Mouse (Mus musculus) large intestine, adult 2 months (tissue): Measurements from ENCODE around the gene Zbtb9. TPM values are rescaled to one million over a fixed set of nuclear protein-coding genes. Genes with fewer than 3 reads are reported as not detected.

Experiments used
- DNase-seq: peaks from one replicate; pipeline ENCODE4 v3.0.0-alpha.2; 2012; ENCODE audit warnings: low read depth, low spot score
- WGBS: fragments of 180-500 bp; shearing (Covaris S2); methylation state at CpG from one replicate; pipeline ENCODE4 v1.1.7; 2018; 5-methylcytosine and 5-hydroxymethylcytosine counted together
- polyA plus RNA-seq: library from polyadenylated mRNA; depleted of rRNA; stranded (reverse); fragments of >200 nt; gene quantifications from 2 replicates; pipeline ENCODE4 v1.2.3, GENCODE M21; 2012

Gene Zbtb9
- polyA plus RNA-seq, 1 experiment = 8.3 TPM

DNA sequence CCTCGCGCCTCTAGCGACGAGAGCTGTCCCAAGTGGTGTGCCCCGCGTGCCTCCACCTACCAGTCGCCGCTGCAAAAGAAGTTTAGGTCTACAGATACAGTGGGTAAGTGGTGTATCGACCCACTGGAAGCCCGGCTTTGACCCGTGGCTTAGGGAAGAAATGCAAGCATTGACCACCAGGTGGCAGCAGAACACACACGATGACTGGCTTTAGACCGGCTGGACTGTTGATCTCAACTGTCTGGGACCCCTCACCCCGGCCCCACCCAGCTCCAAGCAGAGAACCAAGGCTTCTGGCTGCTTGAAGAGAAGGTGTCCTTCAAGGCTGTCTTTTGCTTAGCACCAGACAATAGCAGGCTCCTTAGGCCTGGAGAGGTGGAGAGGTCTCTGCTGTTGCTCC lies 59.9 kb downstream of the Zbtb9 start:
- no peak for DNase-seq
- under 1% methylated on average over 14 of the region's 14 CpGs for WGBS

DNA sequence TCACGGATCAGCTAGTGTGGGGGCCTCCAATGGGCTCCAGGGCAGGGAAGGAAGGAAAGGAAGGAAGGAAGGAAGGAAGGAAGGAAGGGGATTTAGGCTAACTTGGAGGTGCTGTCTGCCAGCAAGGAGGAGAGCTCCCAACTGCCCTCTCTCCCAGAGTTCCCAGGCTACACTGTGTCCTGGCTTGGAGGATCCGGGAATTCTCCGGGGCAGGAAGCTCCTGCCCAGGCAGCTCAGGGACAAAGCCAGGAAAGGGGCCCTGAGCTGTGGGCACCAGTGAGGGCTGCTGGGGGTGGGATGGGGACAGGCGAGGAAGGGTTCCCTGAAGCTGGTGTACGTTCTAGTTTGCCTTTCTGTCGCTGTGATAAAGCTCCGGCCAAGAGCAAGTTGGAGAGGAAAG lies 63.5 kb downstream of the Zbtb9 start:
- no peak for DNase-seq
- 86% methylated on average over 7 of the region's 7 CpGs for WGBS

DNA sequence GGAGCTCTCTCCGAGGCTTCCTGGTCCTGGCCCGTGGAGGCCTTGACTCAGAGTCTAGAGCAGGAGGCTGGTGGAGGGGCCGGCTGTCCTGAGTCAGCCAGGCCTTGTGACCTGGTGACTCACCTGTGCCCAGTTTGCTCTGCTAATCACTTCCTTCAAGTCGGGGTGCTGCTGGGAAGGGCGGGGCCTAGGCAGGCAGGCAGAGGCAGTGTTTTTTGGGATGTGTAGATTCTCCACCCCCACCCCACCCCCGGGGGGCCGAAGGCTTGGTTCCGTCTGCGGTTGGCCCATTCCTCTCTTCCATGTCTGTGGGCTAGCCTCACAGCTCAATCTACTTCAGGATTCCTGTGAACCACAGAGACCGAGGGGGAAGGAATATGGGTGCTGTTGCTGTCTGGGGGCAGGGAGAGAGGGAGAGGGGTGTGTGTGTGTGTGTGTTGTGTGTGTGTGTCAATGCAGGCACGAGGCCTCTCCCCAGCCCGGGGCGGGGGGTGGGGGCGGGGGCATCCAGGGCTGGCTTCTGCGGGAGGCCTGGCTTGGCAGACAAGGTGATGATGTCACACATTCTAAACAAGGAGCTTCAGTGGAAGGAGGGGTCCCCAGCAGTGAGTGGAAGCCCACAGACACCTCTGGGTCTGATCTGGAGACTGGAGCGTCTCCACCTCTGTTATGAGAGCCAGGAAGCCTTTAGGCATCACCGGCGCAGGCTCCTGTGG lies 65.5 kb downstream of the Zbtb9 start:
- DNase-seq = no peak
- WGBS = 42% methylated on average over 18 of the region's 18 CpGs

DNA sequence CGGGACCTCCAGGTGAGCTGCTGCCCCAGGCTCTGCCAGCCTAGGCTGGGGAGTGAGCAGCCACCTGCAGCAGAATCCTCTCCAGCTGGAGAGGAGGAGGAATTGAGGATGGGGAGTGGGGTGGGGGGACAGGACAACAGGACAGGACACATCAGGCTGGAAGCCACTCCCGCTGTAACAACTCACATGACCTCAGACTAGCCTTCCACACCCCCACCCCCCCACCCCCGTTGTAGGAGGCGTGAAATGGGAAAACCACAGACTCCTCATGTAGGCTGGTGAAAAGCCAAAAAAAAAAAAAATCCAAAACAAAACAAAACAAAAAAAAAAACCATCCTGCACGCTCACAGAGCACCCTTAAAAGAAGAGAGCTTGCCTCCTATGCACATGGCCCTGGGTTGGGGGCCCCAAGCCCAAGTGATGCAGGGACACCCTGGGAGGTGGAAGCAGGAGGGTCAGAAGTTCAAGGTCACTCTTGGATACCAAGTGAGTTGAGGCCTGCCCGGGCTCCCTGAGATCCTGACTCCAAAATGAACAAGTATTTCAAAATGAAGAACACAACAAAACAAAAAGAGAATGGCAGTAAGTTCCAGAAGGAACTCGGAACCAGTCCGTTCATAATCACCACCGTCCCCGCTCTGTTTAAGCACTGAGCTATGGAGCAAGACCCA lies 66.6 kb downstream of the Zbtb9 start:
- WGBS = 81% methylated on average over 10 of the region's 10 CpGs
- no peak for DNase-seq

DNA sequence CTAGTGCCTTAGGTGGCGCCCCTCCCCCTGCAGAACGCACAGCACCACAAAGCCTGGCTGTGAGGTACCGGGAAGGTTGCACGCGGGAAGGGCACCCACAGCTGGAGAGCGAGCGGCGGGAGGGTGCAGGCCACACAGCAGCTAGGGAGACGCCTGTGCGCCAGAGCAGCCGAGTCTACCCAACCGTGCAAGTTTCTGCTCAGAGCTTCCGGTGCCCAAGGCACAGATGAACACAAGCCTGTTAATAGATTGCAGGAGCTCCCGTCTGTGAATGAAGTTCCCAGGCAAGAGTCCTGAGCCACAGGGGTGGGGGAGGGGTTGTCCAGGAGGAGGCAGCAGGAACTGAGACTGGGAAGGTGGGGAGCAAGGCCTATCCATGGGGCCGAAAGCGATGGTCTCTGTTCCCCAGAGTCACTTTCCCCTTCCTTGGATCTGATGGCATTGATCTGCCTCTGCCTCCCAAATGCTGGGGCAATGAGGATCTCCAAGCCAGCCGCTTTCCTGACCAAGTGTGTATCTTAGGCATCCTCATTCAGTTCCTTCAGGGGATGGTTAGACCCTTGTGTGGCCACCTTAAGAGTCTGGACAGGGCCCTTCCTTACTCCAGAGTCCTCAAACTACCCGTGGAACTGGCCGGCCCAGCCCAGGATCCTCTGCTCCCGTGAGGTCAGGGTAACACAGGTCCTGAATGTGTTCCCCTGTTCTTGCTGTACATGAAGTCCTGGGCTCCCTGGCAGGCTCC lies 67.5 kb downstream of the Zbtb9 start:
- DNase-seq = no peak
- 71% methylated on average over 20 of the region's 20 CpGs for WGBS

DNA sequence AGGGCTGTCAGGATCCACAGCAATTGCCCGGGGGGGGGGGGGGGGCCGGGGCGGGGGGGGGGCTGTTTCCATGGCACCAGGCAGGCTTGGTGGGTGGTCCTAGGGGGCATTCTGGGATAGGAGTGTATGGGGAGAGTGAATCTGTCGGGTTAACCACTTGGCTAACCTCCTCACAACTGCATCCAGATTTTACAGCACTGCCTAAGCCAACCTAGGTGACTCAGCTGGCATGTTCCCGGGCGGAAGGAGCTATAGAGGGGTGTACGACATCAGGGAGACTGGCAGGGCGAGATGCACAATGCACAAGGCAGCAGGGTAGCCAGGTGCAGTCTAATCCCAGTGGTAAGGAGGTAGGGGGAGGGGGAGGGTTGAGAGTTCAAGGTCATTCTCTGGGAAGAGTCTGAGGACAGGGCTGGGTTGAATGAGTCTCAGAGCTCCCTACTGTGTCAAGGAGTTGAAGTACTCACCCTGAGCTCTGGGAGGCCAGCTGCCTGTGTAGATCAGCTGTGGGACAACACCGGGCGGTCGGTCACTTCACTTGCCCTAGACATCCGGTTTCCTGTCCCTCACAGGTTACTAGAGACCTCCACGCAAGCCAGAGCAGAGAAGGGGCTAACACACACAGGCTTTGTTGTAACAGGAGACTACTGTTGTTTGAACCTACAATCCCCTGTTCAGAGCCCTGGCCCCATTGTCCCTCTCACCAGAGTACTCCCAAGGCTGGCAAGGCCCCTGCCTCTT lies 68.2 kb downstream of the Zbtb9 start:
- DNase-seq = no peak
- WGBS = 49% methylated on average over 10 of the region's 13 CpGs

DNA sequence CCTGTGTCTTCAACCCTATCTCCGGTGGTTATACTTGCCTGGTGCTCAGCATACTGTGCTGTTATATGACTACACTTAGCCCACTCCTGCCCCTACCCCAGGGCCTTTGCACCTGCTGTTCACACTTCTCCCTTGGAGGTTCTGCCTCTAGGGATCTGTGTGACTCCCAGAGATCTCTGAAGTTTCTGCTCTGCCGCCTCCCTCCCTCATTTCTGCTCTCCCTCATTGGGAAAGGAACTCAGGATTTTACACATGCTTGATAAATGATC lies 68.8 kb downstream of the Zbtb9 start:
- WGBS = 94% methylated on average over 2 of the region's 2 CpGs
- DNase-seq = no peak

DNA sequence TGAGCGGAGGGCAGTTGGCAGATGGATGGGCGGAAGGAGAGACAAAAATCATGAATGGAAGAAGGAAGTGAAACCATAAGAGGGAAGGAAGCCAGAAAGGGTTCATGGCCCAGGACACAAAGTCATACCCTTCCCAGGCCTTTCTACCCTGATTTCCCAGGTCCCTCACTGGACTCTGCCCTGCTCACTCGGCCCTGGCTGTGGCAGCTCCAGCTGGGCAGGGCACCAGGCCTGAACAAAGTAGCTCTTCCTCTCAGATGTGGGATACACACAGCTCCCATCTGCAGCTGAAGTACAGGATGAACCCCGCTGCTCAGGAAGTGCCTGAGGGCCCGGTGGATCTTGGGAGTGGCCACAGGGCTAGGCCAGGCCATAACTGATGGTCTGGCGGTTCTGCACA lies 69.9 kb downstream of the Zbtb9 start:
- WGBS = 42% methylated on average over 6 of the region's 6 CpGs
- no peak for DNase-seq

DNA sequence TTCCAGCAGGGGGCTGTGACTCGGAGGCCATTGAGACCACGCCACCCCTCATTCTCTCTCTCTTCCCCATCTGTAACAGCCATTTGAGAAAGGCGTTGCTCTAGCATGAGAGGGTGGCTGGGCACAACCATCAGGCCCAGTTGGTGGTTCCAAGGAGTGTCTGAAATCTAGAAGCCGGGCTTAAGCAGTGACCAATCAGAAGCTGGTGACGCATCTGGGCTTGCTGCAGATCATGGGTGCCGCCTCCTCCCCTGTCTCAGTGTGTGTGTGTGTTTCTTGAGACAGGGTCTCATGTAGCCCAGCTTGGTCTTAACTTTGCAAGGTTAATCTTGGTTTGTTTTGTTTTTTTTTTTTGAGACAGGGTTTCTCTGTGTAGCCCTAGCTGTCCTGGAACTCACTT lies 72.2 kb downstream of the Zbtb9 start:
- DNase-seq = no peak
- WGBS = 95% methylated on average over 6 of the region's 6 CpGs

DNA sequence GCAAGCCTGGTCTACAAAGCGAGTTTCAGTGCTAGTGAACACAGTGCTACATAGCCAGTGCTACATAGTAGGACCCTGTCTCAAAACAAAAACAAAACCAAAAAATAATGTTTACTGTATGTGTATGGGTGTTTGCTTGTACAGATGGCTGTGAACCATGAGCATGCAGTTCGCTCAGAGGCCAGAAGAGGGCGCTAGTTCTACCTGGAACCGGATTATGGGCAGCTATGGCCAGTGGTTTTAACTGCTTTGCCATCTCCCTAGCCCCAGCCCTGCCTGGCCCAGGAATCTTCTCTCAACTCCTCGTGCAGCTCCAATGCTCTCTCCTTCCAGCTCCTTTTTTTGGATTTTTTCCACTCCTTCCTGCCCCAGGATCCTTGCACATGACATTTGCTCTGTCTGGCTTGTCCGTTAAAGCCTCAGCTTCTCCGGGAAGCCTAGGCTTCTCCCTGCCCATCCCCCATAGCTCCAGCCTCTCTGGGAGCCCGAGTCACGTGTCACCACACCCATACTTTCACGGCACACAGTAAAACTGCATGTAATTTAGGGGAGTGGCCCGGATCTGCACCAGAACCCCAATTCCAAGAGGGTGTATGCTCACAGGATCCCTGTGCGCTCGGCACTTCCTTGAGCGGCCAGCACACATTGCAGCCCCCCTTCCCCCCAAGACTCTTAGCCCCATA lies 74.9 kb downstream of the Zbtb9 start:
- WGBS = 35% methylated on average over 14 of the region's 14 CpGs
- DNase-seq = peak; percentile 83

DNA sequence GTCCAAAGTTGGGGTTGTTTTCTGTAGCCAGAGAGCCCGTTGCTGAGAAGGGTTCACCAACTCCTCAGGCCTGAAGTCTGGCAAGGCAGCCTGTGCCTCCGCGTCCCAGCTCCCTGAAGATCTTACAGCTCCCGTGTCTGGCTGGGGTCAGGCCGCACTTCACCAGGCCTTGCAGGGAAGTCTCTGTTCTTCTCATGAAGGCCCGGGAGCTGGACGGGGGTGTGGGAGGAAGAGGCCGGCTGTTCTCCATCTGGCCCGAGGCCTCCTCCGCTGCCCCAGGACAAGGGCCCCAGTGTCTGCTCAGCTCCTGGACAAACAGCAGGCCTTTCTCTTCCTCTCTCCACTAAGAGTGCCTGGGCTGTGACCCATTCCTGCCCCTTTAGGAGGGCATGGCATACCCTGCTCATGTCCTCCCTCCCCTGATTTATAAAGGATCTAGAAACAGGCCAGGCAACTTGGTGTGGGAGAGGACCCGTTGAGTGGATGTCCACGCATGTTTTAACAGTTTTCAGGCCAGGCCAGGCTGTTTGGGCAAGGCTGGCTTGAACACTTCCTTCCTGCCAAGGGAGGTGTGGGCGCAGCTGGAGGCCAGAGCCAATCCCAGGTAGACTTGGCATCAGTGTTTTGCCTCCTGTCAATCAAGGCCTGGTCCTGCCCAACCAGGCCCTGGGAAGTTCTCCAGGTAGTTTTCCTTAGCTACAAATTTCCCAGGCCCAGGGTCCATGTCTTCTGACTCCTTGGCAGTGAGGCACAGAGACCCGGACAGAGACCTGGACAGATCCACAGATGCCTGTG lies 75.7 kb downstream of the Zbtb9 start:
- WGBS = 23% methylated on average over 14 of the region's 14 CpGs
- DNase-seq = no peak

DNA sequence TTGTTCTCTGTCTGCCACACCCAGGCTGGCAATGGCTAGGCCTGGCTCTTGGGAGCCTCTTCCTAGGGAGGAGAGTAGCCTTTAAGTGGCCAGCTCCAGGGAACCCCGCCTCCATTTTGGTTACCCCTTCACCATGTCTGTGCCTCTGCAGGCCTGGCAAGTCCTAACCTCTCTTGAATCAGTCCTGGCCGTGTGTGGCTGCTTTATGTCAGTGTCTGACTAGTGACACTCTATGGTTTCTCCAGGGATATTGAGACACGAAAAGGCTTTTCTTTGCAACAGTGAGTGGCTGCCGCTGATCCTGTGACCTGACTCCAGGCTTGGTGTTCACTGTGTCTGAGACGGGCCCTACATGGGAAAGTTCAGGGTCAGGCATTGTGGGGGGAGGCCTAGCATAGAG lies 77.9 kb downstream of the Zbtb9 start:
- DNase-seq = no peak
- WGBS = 51% methylated on average over 5 of the region's 5 CpGs

DNA sequence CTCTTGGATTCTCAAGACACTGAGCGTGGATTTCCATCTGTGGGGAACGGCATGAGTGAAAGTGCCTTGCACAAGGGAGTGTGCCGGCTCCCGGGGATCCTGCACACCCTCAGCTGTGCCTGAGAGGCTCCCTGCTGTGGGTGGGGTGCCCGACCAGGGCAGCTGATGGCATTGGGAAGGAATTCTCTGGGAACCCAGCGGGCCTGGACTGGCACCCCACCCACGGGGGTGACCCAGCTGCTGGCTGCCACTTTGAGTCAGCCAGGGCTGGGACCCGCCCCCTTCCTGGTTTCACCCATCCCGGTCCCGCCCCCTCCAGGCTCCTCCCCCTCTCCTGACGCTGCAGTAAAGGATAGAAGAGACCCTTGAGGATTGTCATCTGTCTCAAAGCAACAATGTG lies 78.5 kb downstream of the Zbtb9 start:
- DNase-seq = no peak
- WGBS = 10% methylated on average over 11 of the region's 11 CpGs

DNA sequence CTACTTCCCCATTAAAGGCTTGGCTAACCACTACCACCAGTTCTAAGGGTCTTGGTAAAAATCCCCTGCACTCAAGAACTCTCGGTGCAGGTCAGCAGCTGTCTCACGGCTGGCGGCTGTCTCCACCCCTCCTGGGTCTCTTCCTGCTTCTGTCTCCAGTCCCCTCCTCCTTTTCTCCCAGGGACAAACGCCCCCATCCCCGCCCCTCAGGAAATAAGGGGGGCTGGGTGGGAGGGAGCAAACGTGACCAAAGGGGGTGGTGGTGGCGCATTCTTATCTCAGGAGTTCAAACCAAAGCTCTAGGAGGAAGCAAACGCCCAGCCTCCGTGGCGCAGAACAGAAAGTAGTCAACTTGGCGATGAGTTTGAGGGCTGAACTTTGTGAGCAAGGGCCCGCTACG lies 83.2 kb downstream of the Zbtb9 start:
- WGBS = 1% methylated on average over 13 of the region's 13 CpGs
- no peak for DNase-seq

DNA sequence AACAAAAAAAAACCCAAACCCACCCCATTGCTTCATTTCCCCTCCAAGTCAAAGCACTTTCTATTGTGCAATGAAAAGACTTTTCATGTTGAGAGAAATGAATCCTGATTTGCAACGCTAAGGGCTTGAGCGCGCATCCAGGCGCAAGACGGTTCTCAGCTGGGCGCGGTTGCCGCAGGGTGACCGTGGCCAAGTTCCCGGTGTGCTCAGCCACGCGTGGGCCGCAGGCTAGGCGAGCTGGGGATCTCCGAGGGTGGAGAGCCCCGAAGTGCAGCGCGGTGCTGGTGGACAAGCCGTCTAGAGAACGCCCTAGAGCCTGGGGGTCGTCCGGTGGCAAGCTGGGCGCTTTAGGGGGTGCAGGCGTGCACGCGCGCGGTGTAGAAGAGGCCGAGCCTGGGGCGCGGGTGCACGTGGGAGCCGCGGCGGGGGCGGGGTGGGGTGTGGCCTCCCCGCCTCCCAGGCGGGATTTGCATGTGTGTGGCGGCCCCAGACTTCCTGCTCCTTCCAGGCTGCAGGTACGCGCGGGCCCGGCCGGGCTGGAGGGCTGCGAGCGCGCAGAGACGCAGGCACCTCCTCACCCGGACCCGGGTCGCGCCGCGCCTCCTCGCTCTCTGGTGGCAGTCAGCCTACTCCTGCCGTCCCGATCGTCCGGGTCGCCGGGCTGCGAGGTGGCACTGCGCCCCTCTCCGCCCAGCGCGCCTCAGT lies 84.0 kb downstream of the Zbtb9 start, which contains the start of gene Itpr3:
TSS of gene Itpr3 (plus strand) at position 493 of the 705 bp plus-strand sequence.
- WGBS = under 1% methylated on average over 66 of the region's 66 CpGs
- DNase-seq = no peak

DNA sequence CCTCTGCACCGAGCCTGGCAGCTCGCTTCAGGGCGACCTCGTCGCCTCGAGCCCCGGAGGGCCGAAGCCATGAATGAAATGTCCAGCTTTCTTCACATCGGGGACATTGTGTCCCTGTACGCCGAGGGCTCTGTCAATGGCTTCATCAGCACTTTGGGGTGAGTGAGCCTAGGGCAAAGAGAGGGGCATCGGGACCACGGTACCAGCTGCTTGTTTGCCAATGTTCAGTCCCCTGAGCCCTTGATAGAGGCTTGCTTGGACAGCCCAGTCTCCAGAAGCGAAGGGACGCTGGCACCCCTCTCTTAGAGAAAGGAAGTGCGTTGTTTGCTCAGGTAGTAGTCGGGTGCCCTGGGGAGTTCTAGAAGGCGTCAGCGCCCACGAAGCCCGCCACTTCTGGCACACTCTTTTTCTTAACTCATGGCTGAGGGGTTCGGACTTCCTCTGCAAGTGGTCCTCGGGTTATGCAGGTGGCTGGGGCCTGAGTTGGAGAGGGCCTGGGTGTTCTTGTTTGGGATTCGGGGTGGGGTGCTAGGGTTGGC lies 84.6 kb downstream of the Zbtb9 start:
- no peak for DNase-seq
- 6% methylated on average over 24 of the region's 24 CpGs for WGBS
